Mouse (Mus musculus) midbrain, embryonic 15.5 days (tissue): Measurements from ENCODE around the gene Rtn4. TPM values are rescaled to one million over a fixed set of nuclear protein-coding genes. Genes with fewer than 3 reads are reported as not detected.
"Not testable (repeated sequence)": the region's sequence is repeated elsewhere in the genome, so short reads cannot be mapped to it uniquely, and the experiment has no call there.

Experiments used
- ATAC-seq: fragments of 200-750 bp; cut with Nextera tagmentation; replicated peaks from 2 replicates; pipeline ENCODE4 v1.8.0; 2017; ENCODE audit warnings: moderate TSS enrichment
- H3K27ac ChIP-seq: fragments of 300-500 bp; sonication (generic); 2 replicates; pipeline ENCODE4 v1.5.1; 2015; ENCODE audit warnings: mild to moderate bottlenecking, inconsistent platforms
- H3K27me3 ChIP-seq: fragments of 300-500 bp; sonication (generic); replicated peaks from 2 replicates; pipeline ENCODE4 v1.6.1; 2015; ENCODE audit warnings: inconsistent platforms
- H3K36me3 ChIP-seq: fragments of 300-500 bp; sonication (generic); replicated peaks from 2 replicates; pipeline ENCODE4 v1.6.1; 2015; ENCODE audit warnings: inconsistent platforms
- H3K4me1 ChIP-seq: fragments of 300-500 bp; sonication (generic); 2 replicates; pipeline ENCODE4 v1.6.1; 2015; ENCODE audit warnings: inconsistent platforms
- H3K4me2 ChIP-seq: fragments of 300-500 bp; sonication (generic); 2 replicates; pipeline ENCODE4 v1.6.1; 2015; ENCODE audit warnings: inconsistent platforms, mild to moderate bottlenecking, moderate library complexity
- H3K4me3 ChIP-seq: fragments of 300-500 bp; sonication (generic); 2 replicates; pipeline ENCODE4 v1.5.1; 2015; ENCODE audit warnings: mild to moderate bottlenecking, inconsistent platforms
- H3K9ac ChIP-seq: fragments of 300-500 bp; sonication (generic); 2 replicates; pipeline ENCODE4 v1.6.1; 2015; ENCODE audit warnings: mild to moderate bottlenecking, inconsistent platforms
- H3K9me3 ChIP-seq: fragments of 300-500 bp; sonication (generic); 2 replicates; pipeline ENCODE4 v1.6.1; 2016; ENCODE audit warnings: inconsistent platforms
- WGBS: fragments of 180-500 bp; shearing (Covaris S2); methylation state at CpG from one replicate; pipeline ENCODE4 v1.1.7; 2015; ENCODE audit warnings: mixed read lengths; 5-methylcytosine and 5-hydroxymethylcytosine counted together
- polyA plus RNA-seq: library from polyadenylated mRNA; unstranded; fragments of >200 nt; fragmentation: Nextera tagmentation; extraction: Ambion mirVana; gene quantifications from 2 replicates; pipeline ENCODE4 v1.2.1, GENCODE M21; 2015

The Rtn4 gene
- polyA plus RNA-seq, 1 experiment from 2014 or later, result 128 TPM

DNA sequence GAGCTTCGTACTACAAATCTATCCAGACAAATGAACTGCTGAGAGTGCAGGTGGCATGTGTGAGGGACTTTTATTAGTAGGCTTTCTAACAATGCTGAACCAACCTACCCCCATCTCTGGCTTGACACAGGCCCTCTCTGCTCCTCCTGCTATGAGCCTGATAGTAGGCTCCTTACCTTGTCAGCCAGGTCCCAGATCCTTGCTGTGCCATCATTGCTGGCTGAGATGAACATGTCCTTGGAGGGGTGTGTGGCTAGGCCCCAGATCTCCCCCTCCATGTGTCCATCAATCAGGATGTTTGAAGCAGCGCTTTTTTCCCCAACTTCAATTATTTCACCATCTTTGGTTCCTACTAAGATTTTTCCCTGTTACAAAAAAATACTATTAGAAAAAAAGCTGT is 58.3 kb downstream of the Rtn4 start:
- Histone ChIP-seq H3K4me1 (no peaks in the 10 kb centered on the region), H3K4me2 (no peak overlapping the region), H3K4me3 (no peak overlapping the region), H3K36me3 (peaks cover 9% of the 10 kb centered on the region; the same call in 1 of the 2 replicates), H3K9ac (no peak overlapping the region), H3K27me3 (no peaks in the 10 kb centered on the region), H3K9me3 (no peaks in the 10 kb centered on the region), H3K27ac (no peak overlapping the region)
- ATAC-seq, result no peak
- WGBS, result 91% methylated on average over 2 of the region's 2 CpGs

DNA sequence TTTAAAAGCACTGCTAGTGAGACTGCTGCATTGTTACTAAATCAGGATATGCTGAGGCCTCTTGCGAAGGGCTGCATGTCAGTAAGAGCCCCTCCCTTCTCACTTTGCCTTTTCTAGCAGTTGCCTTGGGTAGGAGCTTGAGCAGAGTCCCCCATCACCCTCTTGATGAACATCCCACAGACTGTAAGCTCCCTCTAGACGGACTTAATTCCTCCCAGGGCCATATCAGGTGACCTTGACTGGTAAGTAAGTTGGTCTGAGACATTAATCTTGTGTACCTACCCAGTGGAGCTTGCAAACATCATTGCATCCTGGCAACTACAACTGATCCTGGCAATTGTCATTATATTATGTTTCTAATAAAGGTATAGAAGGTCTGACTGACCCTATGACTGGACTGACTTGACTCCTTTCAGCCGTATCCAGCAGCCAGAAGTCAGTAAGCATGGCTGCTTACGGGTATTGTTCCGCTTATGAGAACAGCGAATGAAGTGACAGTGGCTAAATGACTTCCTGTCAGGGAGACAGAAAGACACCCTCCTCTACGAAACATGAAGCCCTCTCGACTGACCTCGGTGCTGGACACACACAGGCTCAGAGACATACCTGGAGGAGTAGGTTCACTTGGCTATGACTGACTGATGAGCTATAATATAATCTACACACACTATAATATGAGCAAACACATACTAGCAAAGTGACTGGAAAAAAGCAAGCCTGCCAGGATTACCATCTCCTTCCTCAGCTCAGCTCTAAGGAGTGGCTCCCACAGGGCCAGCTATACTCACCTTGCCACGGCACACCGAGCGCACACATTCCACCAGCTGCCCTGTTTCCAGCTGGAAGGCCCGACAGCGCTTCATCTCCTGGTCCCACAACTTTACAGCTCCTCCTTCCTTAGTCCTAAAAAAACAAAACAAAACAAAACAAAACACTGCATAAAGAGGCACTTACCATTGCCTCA is 59.2 kb downstream of the Rtn4 start:
- Histone ChIP-seq H3K36me3 (peaks cover 4% of the 10 kb centered on the region; the same call in 1 of the 2 replicates), H3K27me3 (no peaks in the 10 kb centered on the region), H3K4me1 (no peaks in the 10 kb centered on the region), H3K4me3 (no peak overlapping the region), H3K4me2 (no peak overlapping the region), H3K9me3 (no peaks in the 10 kb centered on the region), H3K27ac (no peak overlapping the region), H3K9ac (no peak overlapping the region)
- WGBS, result 88% methylated on average over 14 of the region's 14 CpGs
- no peak for ATAC-seq

DNA sequence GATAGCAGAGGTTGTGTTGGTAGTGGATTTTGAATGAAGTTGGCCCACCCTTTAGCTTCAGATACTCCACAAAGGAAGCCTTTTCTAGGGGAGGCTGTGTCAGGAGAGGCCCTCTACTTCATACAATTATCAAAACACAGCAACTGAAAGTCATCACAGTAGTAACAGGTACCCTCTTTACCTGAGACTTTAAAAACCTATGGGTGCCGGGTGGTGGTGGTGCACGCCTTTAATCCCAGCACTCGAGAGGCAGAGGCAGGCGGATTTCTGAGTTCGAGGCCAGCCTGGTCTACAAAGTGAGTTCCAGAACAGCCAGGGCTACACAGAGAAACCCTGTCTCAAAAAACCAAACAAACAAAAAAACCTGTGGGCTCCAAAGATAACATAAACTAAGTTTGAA is 63.3 kb downstream of the Rtn4 start:
- ATAC-seq, H3K36me3 ChIP-seq, H3K27ac ChIP-seq, H3K9ac ChIP-seq, H3K4me3 ChIP-seq, H3K4me2 ChIP-seq, H3K27me3 ChIP-seq, H3K9me3 ChIP-seq, H3K4me1 ChIP-seq: not testable (repeated sequence)
- 92% methylated on average over 5 of the region's 5 CpGs for WGBS

DNA sequence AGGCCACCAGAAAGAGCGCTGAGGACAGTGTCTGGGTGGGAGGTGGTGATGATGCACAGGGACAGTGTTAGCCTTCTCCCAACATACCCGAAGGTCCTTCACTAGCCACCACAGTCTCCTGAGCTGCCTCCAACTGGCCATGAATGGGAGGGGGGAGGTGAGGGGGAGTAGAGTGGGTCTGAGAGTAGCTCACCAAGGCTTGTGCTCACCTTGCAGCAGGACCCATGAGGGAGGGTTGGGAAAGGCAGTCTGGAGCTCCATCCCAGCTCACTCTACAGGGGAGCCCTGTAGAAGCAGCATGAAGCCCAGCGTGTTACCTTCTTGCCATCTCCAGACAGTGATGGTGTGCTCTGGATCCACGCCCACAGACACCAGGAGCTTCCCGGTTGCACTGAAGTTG is 65.9 kb downstream of the Rtn4 start:
- Histone ChIP-seq H3K27ac (no peak overlapping the region), H3K36me3 (no peaks in the 10 kb centered on the region), H3K4me1 (no peaks in the 10 kb centered on the region), H3K4me3 (no peak overlapping the region), H3K9me3 (no peaks in the 10 kb centered on the region), H3K4me2 (no peak overlapping the region), H3K27me3 (no peaks in the 10 kb centered on the region), H3K9ac (no peak overlapping the region)
- WGBS, result 90% methylated on average over 5 of the region's 5 CpGs
- ATAC-seq, result no peak

DNA sequence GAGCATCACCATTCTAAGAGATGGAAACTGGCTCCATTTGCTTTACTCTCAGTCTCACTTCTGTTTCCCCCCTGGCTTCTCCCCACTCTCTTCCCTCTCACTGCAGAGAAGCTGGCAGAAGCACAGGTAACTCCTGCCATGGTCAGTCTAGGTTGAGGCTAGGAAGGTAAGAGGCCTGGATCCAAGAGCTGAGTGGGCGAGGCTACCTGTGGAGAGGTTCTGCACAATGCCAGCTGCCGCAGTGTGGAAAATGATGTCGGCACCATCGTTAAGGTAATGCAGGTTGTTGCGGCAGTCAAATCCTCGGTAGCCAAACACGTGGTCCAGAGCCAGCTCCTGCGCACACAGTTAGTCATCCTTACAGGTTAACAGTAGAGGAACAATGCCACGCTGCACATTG is 68.6 kb downstream of the Rtn4 start:
- no peak overlapping the region for H3K4me3 ChIP-seq
- H3K27me3 ChIP-seq, result no peaks in the 10 kb centered on the region
- no peak overlapping the region for H3K9ac ChIP-seq
- no peak for ATAC-seq
- H3K36me3 ChIP-seq, result no peaks in the 10 kb centered on the region
- H3K4me1 ChIP-seq, result no peaks in the 10 kb centered on the region
- WGBS, result 92% methylated on average over 9 of the region's 9 CpGs
- H3K9me3 ChIP-seq, result no peaks in the 10 kb centered on the region
- no peak overlapping the region for H3K27ac ChIP-seq
- no peak overlapping the region for H3K4me2 ChIP-seq

DNA sequence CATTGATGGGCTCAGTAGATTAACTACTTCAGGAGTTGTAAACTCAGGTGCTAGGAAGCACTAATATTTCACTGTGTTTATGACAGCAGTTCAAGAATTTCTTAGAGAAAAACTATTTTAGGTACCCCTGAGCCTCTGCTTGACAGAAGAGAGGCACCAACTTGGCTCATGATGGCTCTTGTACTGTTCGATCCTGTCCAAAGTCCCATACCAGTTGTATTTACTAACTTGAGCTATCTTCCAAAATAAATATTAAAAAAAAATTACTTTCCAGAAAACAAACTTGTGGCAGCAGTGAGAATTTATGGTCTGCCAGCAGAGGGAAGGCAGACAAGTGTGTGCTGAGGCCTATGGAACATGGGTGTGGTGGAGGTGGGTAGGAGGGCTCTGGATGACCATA is 70.0 kb downstream of the Rtn4 start:
- 96% methylated on average over 1 of the region's 1 CpGs for WGBS
- Histone ChIP-seq H3K9me3 (no peaks in the 10 kb centered on the region), H3K27ac (no peak overlapping the region), H3K4me3 (no peak overlapping the region), H3K4me1 (no peaks in the 10 kb centered on the region), H3K4me2 (no peak overlapping the region), H3K27me3 (no peaks in the 10 kb centered on the region), H3K36me3 (no peaks in the 10 kb centered on the region), H3K9ac (no peak overlapping the region)
- no peak for ATAC-seq

DNA sequence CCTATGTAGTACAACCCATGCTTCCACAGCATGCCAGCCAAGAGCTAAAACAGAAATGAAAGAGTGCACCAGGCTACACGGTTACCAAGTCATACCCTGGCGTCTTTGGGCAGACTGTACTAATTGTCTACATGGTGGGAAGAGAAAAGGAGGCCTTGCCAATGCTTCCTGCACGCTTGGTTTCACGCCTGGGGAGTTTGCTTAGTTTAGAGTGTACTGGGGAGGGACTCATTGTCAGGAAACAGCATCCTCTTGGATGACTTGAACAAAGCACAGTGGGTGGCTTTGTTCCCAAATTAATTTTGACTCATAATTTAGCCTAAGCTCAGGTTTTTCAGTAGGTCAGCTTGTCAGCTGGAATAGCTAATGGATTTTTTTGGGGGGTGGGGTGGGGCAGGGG is 72.3 kb downstream of the Rtn4 start:
- H3K27me3 ChIP-seq, result no peaks in the 10 kb centered on the region
- no peak overlapping the region for H3K9ac ChIP-seq
- H3K4me2 ChIP-seq, result no peak overlapping the region
- no peak for ATAC-seq
- WGBS, result 28% methylated on average over 4 of the region's 4 CpGs
- H3K36me3 ChIP-seq, result no peaks in the 10 kb centered on the region
- no peaks in the 10 kb centered on the region for H3K4me1 ChIP-seq
- H3K4me3 ChIP-seq, result no peak overlapping the region
- no peaks in the 10 kb centered on the region for H3K9me3 ChIP-seq
- no peak overlapping the region for H3K27ac ChIP-seq

DNA sequence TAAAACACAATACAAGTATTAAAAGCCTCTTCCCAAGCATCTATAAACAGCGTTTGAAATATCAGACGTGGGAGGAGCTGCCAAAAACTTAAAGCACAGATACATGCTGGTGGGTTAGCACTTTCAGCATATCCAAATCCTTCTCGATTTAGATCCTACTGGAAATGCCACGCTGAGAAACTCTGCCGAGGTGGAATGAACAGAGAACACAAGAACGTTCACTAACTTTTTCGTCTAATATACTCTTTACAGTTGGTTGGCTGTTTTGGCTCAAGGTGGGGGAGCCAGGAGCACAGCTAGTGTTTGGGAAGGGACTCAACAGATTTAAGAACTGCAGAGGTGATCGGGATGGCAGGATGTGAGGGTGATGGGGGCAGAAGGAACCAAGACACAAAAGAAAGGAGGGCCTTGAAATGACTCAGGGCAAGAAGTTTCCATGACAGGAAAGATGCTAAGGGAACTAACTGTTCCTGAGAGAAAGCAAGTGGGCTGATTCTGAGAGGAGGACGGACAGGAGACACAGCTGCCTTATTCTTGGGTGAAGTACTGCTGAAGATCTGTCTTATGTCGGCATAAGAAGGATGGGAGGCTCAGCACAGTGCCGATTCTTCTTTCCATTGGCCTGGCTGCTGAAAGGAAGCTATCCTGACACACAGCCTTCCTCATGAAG is 73.7 kb downstream of the Rtn4 start:
- no peaks in the 10 kb centered on the region for H3K36me3 ChIP-seq
- H3K4me1 ChIP-seq, result no peaks in the 10 kb centered on the region
- no peak overlapping the region for H3K4me3 ChIP-seq
- WGBS, result 83% methylated on average over 11 of the region's 11 CpGs
- H3K27ac ChIP-seq, result no peak overlapping the region
- no peaks in the 10 kb centered on the region for H3K9me3 ChIP-seq
- no peaks in the 10 kb centered on the region for H3K27me3 ChIP-seq
- ATAC-seq, result no peak
- no peak overlapping the region for H3K9ac ChIP-seq
- no peak overlapping the region for H3K4me2 ChIP-seq

DNA sequence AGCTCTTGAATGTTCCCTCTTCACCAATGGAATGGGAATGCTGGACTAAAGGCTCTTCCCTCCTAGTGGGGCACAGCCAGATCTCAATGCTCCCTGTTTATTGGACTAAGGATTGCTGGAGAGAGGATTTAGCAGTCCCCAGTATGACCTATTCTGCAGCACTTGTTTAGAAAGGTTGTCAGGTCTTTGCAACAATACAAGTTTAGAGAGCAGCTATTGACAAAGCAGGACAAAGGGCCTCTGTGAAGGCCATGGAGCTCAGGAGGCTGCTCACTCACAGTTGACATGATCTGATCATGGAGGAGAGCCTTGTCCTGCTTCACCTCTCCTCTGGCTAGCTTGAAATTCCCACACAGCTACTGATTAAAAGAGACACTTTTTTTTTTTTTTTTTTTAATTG is 75.8 kb downstream of the Rtn4 start:
- no peak overlapping the region for H3K27ac ChIP-seq
- H3K4me1 ChIP-seq, result no peaks in the 10 kb centered on the region
- no peak for ATAC-seq
- H3K4me2 ChIP-seq, result no peak overlapping the region
- no peaks in the 10 kb centered on the region for H3K27me3 ChIP-seq
- no peaks in the 10 kb centered on the region for H3K36me3 ChIP-seq
- no peaks in the 10 kb centered on the region for H3K9me3 ChIP-seq
- H3K4me3 ChIP-seq, result no peak overlapping the region
- H3K9ac ChIP-seq, result no peak overlapping the region

DNA sequence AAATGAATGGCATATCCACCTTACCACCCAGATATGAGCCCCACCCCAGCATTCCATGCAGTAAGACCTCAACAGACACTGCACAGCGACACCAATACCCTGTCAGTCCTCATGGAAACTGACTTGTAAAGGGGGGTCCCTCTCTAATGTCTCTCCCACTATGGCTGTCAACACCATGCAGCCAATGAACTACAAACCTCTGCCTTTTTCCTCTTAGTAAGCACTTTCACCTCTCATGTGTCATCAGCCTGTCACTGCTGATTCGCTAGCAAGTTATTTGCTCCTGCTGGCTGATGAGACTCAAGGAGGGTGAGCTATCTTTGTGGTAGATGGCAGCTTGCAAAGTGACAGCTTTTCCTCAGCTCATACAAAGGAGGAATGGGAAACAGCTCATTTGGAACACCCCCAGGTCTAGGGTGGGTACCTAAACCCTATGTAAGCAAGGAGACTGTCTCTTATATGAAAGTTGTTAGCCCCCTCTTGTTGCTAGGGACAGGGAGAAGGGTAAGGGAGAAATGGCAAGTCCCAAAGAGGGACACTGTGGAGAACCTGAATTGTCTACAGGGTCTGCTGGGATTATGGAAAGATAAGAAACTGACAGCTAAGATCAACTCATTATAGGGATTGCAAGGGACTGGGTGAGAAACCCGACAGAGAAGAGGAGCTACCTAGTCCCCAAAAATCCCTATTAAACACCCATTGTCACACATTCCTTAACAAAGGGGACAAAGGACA is 78.1 kb downstream of the Rtn4 start:
- Histone ChIP-seq H3K4me2 (no peak overlapping the region), H3K27me3 (no peaks in the 10 kb centered on the region), H3K27ac (no peak overlapping the region), H3K9me3 (no peaks in the 10 kb centered on the region), H3K9ac (no peak overlapping the region), H3K4me3 (no peak overlapping the region), H3K4me1 (0 out of 2 replicates have a peak, but pooled peaks cover 7% of the 10 kb centered on the region), H3K36me3 (no peaks in the 10 kb centered on the region)
- ATAC-seq, result no peak
- 70% methylated on average over 3 of the region's 3 CpGs for WGBS

DNA sequence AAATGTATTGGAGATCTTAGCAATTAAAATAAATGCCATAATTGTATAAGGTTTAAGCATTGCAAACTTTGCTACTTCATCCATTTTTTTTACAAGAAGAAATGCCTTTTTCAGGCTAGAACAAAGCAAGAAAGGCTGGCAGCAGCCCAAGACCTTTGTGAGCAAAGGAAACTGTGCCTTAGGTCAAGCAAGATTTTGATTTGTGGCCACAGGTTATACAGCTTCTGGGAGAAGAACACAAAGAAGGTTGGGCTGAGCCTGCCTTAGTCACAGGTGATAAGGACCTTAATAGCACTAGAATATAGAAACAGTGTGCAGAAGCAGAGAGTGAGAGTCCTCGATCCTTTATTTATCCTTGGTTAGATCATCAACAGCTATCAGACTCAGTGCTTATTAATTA is 79.5 kb downstream of the Rtn4 start:
- 0 out of 2 replicates have a peak, but pooled peaks cover 7% of the 10 kb centered on the region for H3K4me1 ChIP-seq
- no peak overlapping the region for H3K27ac ChIP-seq
- H3K4me2 ChIP-seq, result no peak overlapping the region
- WGBS, result 85% methylated on average over 1 of the region's 1 CpGs
- H3K4me3 ChIP-seq, result no peak overlapping the region
- H3K36me3 ChIP-seq, result 0 out of 2 replicates have a peak, but pooled peaks cover 3% of the 10 kb centered on the region
- H3K9me3 ChIP-seq, result no peaks in the 10 kb centered on the region
- no peak for ATAC-seq
- H3K9ac ChIP-seq, result no peak overlapping the region
- H3K27me3 ChIP-seq, result no peaks in the 10 kb centered on the region

DNA sequence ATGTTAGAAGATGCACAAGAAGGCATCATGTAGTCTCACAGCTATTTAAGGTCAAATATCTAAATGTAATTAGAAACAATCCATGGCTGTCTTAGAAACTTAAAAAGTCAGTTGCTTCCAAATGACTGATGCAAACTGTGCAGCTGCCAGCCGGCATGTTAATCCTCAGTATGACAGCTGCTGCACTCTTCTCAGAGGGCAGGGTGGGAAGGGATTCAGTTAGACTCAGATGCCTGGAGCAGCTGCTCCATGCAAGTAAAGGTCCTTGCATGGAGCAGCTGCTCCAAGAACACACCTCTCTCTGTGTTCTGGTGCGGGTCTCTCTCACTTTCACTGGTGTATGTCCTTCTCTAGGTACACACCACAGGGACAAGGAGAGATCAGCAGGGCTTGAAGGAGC is 81.5 kb downstream of the Rtn4 start:
- Histone ChIP-seq H3K9ac (no peak overlapping the region), H3K27me3 (no peaks in the 10 kb centered on the region), H3K9me3 (no peaks in the 10 kb centered on the region), H3K4me1 (0 out of 2 replicates have a peak, but pooled peaks cover 7% of the 10 kb centered on the region), H3K4me2 (no peak overlapping the region), H3K4me3 (no peak overlapping the region), H3K27ac (no peak overlapping the region), H3K36me3 (0 out of 2 replicates have a peak, but pooled peaks cover 3% of the 10 kb centered on the region)
- peak; percentile 67; the same call in 1 of the 2 replicates for ATAC-seq
- 16% methylated on average over 2 of the region's 2 CpGs for whole genome bisulfite sequencing
